Mouse (Mus musculus): ENCODE results near the gene Rc3h1. TPM values are rescaled to one million over a fixed set of nuclear protein-coding genes. Genes with fewer than 3 reads are reported as not detected.
"Not testable (repeated sequence)": the region's sequence is repeated elsewhere in the genome, so short reads cannot be mapped to it uniquely, and the experiment has no call there.

Gene Rc3h1
- polyA plus RNA-seq, 1 experiment from 2014 or later = 5.9 TPM

DNA sequence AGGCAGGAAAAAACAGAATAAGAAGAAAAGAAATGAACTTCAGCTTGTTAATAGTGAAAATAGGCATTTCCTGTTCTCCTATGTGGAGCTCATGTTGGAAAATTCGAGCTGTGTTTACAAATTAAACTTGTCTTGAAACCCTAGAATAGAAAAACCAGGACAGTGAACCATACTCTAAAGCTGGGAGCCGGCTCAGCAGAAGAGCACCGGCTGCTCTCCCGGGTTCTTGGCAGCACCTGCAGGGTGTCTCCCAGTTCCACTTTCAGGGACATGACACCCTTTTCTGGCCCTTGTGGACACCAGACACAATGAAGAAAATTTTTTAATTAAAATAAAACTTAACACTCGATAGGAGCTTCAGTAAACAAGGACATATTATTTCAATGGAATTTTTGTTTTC, 62.4 kb downstream of the Rc3h1 start:
- no peak for ATAC-seq
- Histone ChIP-seq H3K4me3 (no peak overlapping the region), H3K4me1 (no peaks in the 10 kb centered on the region), H3K27ac (no peak overlapping the region), H3K36me3 (peaks cover 77% of the 10 kb centered on the region), H3K27me3 (replicated peaks) (no peaks in the 10 kb centered on the region), H3K9me3 (replicated peaks) (no peaks in the 10 kb centered on the region), H3K9ac (no peak overlapping the region), H3K4me2 (no peak overlapping the region)
- WGBS (ENCODE audit: insufficient replicate concordance) = 86% methylated on average over 5 of the region's 5 CpGs

- 74% methylated on average over 4 of the region's 4 CpGs for WGBS (ENCODE audit: insufficient replicate concordance)
- H3K4me2 ChIP-seq = no peak within 1 kb of the TSS
- ATAC-seq = no peak
These were observed 72.0 kb downstream of the Rc3h1 start, which contains the start of gene Serpinc1 for GRCm38 (mm10) chr1:160978071-160978735. Gene Serpinc1 (plus strand): TSS chr1:160978585.

GRCm38 (mm10) chr1:160980021-160980420, 73.8 kb downstream of the Rc3h1 start:
- 0 out of 2 replicates have a peak, but pooled peaks cover 5% of the 10 kb centered on the region for H3K4me1 ChIP-seq
- H3K4me3 ChIP-seq = no peak overlapping the region
- peak overlapping the region; percentile 31; the same call in 1 of the 2 replicates for H3K27ac ChIP-seq
- no peak overlapping the region for H3K4me2 ChIP-seq
- peaks cover 9% of the 10 kb centered on the region for H3K36me3 ChIP-seq
- 53% methylated on average over 5 of the region's 5 CpGs for WGBS (ENCODE audit: insufficient replicate concordance)
- no peaks in the 10 kb centered on the region for H3K9me3 ChIP-seq (replicated peaks)
- no peaks in the 10 kb centered on the region for H3K27me3 ChIP-seq (replicated peaks)
- no peak for ATAC-seq
- no peak overlapping the region for H3K9ac ChIP-seq

More at GRCm38 (mm10) chr1:160978071-160978735, 72.0 kb downstream of the Rc3h1 start, which contains the start of gene Serpinc1:
- Histone ChIP-seq H3K9ac (no peak within 1 kb of the TSS), H3K9me3 (replicated peaks) (no peaks in the 10 kb centered on the region), H3K27ac (no peak within 1 kb of the TSS), H3K36me3 (peaks cover 9% of the 10 kb centered on the region), H3K27me3 (replicated peaks) (no peaks in the 10 kb centered on the region), H3K4me1 (0 out of 2 replicates have a peak, but pooled peaks cover 5% of the 10 kb centered on the region), H3K4me3 (no peak within 1 kb of the TSS)

- Histone ChIP-seq H3K9me3 (replicated peaks) (no peaks in the 10 kb centered on the region), H3K4me3 (no peak overlapping the region), H3K36me3 (peaks cover 5% of the 10 kb centered on the region; the same call in 1 of the 2 replicates), H3K4me1 (0 out of 2 replicates have a peak, but pooled peaks cover 5% of the 10 kb centered on the region), H3K27me3 (replicated peaks) (no peaks in the 10 kb centered on the region), H3K9ac (no peak overlapping the region), H3K27ac (peak overlapping the region; percentile 32), H3K4me2 (no peak overlapping the region)
- peak; percentile 61 for ATAC-seq
- WGBS (ENCODE audit: insufficient replicate concordance) = 72% methylated on average over 8 of the region's 8 CpGs
These were observed 74.5 kb downstream of the Rc3h1 start for GRCm38 (mm10) chr1:160980537-160981234.

- H3K4me1 ChIP-seq = 0 out of 2 replicates have a peak, but pooled peaks cover 11% of the 10 kb centered on the region
- no peaks in the 10 kb centered on the region for H3K27me3 ChIP-seq (replicated peaks)
- H3K36me3 ChIP-seq = peaks cover under 1% of the 10 kb centered on the region; the same call in 1 of the 2 replicates
- H3K4me3 ChIP-seq = no peak overlapping the region
- H3K9ac ChIP-seq = no peak overlapping the region
- H3K27ac ChIP-seq = peak overlapping the region; percentile 32; the same call in 1 of the 2 replicates
- H3K9me3 ChIP-seq (replicated peaks) = no peaks in the 10 kb centered on the region
- no peak overlapping the region for H3K4me2 ChIP-seq
- ATAC-seq = no peak
- 80% methylated on average over 4 of the region's 4 CpGs for WGBS (ENCODE audit: insufficient replicate concordance)
These were observed 75.1 kb downstream of the Rc3h1 start for GRCm38 (mm10) chr1:160981337-160981736.

DNA sequence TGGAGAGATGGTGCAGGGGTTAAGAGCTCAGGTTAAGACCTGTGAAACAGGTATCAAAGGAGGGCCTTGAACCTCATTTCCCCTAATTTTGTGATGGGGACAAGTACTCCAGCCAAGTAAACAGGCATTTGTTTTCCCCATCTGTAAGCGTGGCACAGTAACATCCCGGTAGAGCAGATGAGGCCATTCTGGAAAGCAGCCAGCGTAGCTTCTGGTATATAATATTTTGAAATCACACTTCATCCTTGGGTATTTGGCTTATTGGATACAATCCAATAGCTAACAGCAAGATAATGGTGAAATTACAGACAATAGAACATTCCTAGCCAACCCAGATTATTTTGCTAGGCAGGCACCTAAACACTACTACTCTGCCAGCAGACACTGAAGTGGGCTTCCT, 76.7 kb downstream of the Rc3h1 start:
- no peak overlapping the region for H3K27ac ChIP-seq
- no peaks in the 10 kb centered on the region for H3K27me3 ChIP-seq (replicated peaks)
- H3K4me3 ChIP-seq = no peak overlapping the region
- ATAC-seq = no peak
- H3K4me1 ChIP-seq = 0 out of 2 replicates have a peak, but pooled peaks cover 12% of the 10 kb centered on the region
- 79% methylated on average over 3 of the region's 3 CpGs for WGBS (ENCODE audit: insufficient replicate concordance)
- no peaks in the 10 kb centered on the region for H3K36me3 ChIP-seq
- H3K4me2 ChIP-seq = no peak overlapping the region
- H3K9ac ChIP-seq = no peak overlapping the region
- H3K9me3 ChIP-seq (replicated peaks) = no peaks in the 10 kb centered on the region

DNA sequence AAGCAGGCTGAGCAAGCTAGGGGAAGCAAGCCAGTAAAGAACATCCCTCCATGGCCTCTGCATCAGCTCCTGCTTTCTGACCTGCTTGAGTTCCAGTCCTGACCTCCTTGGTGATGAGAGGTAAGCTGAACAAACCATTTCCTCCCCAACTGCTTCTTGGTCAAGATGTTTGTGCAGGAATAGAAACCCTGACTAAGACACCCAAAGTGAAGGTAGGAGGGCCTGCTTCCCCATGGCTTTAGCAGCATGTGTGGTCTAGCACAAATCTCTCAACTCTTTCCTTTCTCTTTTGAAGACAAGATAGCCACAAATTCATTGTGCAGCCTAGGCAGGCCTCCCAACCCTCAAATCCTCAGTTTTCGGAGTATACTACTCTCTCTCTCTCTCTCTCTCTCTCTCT, 78.5 kb downstream of the Rc3h1 start:
- not testable (repeated sequence) for H3K27ac ChIP-seq; H3K9me3 ChIP-seq (replicated peaks); H3K4me3 ChIP-seq; H3K4me2 ChIP-seq; H3K4me1 ChIP-seq; H3K36me3 ChIP-seq; ATAC-seq; H3K9ac ChIP-seq; H3K27me3 ChIP-seq (replicated peaks)
- WGBS (ENCODE audit: insufficient replicate concordance) = 74% methylated on average over 1 of the region's 1 CpGs

DNA sequence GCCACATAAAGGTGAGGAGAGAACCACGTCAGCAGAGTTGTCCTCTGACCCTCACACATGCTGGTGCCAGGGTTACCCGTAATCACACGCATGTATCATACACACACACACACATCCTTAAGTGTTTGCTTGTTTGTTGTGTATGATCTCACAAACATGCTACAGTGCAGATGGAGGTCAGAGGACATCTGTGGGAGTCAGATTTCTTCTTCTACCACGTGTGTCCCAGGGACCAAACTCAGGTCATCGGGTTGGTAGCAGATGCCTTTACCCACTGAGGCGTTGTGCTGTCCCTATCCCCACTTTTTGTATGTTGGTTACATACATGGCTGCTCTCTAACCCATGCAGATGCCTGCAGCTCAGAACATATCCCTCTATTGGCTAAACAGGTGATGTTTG, 79.3 kb downstream of the Rc3h1 start:
- Histone ChIP-seq H3K9me3 (replicated peaks) (no peaks in the 10 kb centered on the region), H3K4me1 (0 out of 2 replicates have a peak, but pooled peaks cover 7% of the 10 kb centered on the region), H3K9ac (no peak overlapping the region), H3K27me3 (replicated peaks) (no peaks in the 10 kb centered on the region), H3K36me3 (no peaks in the 10 kb centered on the region), H3K4me3 (no peak overlapping the region), H3K27ac (no peak overlapping the region), H3K4me2 (no peak overlapping the region)
- no peak for ATAC-seq
- WGBS (ENCODE audit: insufficient replicate concordance) = 71% methylated on average over 6 of the region's 6 CpGs

DNA sequence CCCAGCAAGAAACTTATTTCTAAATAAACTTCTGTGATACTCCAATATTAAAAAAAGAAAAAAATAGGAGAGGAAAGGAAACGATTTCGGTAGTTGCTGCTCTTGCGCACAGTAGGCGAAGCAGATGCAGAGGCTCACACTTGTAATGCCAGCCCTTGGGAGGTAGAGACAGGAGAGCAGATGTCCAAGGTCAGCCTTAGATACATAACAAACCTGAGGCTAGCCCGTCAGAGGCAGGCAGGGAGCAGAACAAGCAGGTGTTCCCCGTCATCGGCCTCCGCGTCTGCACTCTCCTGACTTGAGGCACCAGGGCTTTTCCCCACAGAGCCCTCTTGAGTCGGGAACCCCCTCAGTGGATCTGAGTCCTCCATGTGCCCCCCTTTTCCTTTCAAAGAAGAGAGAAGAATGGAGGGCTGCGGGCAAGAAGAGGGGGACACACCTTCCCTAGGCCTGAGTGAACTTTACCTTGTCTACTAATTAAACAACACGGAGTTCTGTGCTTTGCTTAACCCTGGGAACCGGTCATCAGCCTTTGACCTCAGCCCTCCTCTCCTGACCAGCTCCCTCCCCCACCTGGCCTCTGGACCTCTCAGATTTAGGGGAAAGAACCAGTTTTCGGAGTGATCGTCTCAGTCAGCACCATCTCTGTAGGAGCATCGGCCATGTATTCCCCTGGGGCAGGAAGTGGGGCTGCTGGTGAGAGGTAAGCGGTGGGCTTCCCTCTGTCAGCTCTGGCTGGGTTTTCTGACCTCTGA, 80.8 kb downstream of the Rc3h1 start:
- H3K9ac ChIP-seq = no peak overlapping the region
- H3K9me3 ChIP-seq (replicated peaks) = no peaks in the 10 kb centered on the region
- no peaks in the 10 kb centered on the region for H3K36me3 ChIP-seq
- peak overlapping the region; percentile 29 for H3K4me3 ChIP-seq
- peak overlapping the region; percentile 24; the same call in 1 of the 2 replicates for H3K4me2 ChIP-seq
- peak; percentile 49 for ATAC-seq
- 69% methylated on average over 17 of the region's 17 CpGs for WGBS (ENCODE audit: insufficient replicate concordance)
- 0 out of 2 replicates have a peak, but pooled peaks cover 7% of the 10 kb centered on the region for H3K4me1 ChIP-seq
- H3K27me3 ChIP-seq (replicated peaks) = no peaks in the 10 kb centered on the region
- H3K27ac ChIP-seq = peak overlapping the region; percentile 49; the same call in 1 of the 2 replicates

GRCm38 (mm10) chr1:160989395-160989794, 83.2 kb downstream of the Rc3h1 start:
- WGBS (ENCODE audit: insufficient replicate concordance) = 73% methylated on average over 15 of the region's 15 CpGs
- 0 out of 2 replicates have a peak, but pooled peaks cover 7% of the 10 kb centered on the region for H3K4me1 ChIP-seq
- H3K4me3 ChIP-seq = no peak overlapping the region
- peak overlapping the region; percentile 24 for H3K4me2 ChIP-seq
- no peak for ATAC-seq
- H3K9ac ChIP-seq = no peak overlapping the region
- H3K27me3 ChIP-seq (replicated peaks) = no peaks in the 10 kb centered on the region
- no peaks in the 10 kb centered on the region for H3K9me3 ChIP-seq (replicated peaks)
- no peak overlapping the region for H3K27ac ChIP-seq
- H3K36me3 ChIP-seq = peaks cover 3% of the 10 kb centered on the region; the same call in 1 of the 2 replicates

- H3K9me3 ChIP-seq (replicated peaks) = no peaks in the 10 kb centered on the region
- 67% methylated on average over 6 of the region's 6 CpGs for WGBS (ENCODE audit: insufficient replicate concordance)
- no peak overlapping the region for H3K4me2 ChIP-seq
These were observed 87.6 kb downstream of the Rc3h1 start for GRCm38 (mm10) chr1:160993851-160994250.

More at GRCm38 (mm10) chr1:160993851-160994250, 87.6 kb downstream of the Rc3h1 start:
- no peak overlapping the region for H3K4me3 ChIP-seq
- no peaks in the 10 kb centered on the region for H3K4me1 ChIP-seq
- H3K9ac ChIP-seq = no peak overlapping the region
- H3K36me3 ChIP-seq = peaks cover 17% of the 10 kb centered on the region; the same call in 1 of the 2 replicates
- ATAC-seq = no peak
- H3K27me3 ChIP-seq (replicated peaks) = no peaks in the 10 kb centered on the region
- no peak overlapping the region for H3K27ac ChIP-seq
